Mouse (Mus musculus) left cerebral cortex, postnatal 36 days (tissue): Measurements from ENCODE around the gene Olfr71. TPM values are rescaled to one million over a fixed set of nuclear protein-coding genes. Genes with fewer than 3 reads are reported as not detected.

Source experiments
- DNase-seq, 2 experiments: peaks; one replicate each; pipeline ENCODE4 v3.0.0; 2021 to 2022; ENCODE audit warnings: low spot score in 2 of 2, mixed read lengths in 1 of 2
- intact Hi-C: fragments of 180-260 bp; cut with DNase I; formaldehyde crosslinking; loops from one replicate; pipeline ENCODE4 v1.15.1; 2025
- total RNA-seq, 2 experiments: library from RNA; stranded (reverse); gene quantifications; 2 replicates each; pipeline ENCODE4 v1.2.3; 2021

Gene Olfr71
- total RNA-seq, 2 experiments from 2014 or later, result not detected

GRCm38 (mm10) chr4:43720491-43721228 is 10.6 kb upstream of the Olfr71 start:
- intact Hi-C loops, result no loop called here
- no peak for DNase-seq

- DNase-seq, result no peak
- intact Hi-C loops, result no loop called here
These were observed 3.7 kb upstream of the Olfr71 start for GRCm38 (mm10) chr4:43713652-43714219.

- intact Hi-C loops, result loop anchor here (1.0 kb wide), 1 partner anchor 82 kb away; no protein-coding TSS in a partner anchor
- DNase-seq, result peak; percentile 62 to 66
These were observed 1.8 kb upstream of the Olfr71 start for GRCm38 (mm10) chr4:43711821-43712220.

GRCm38 (mm10) chr4:43705991-43706390 is 4.1 kb downstream of the Olfr71 start:
- no peak for DNase-seq
- intact Hi-C loops, result loop anchor here (5.0 kb wide), 1 partner anchor 34 kb away; no protein-coding TSS in a partner anchor

- intact Hi-C loops, result no loop called here
- DNase-seq, result no peak
These were observed 6.2 kb downstream of the Olfr71 start for GRCm38 (mm10) chr4:43703851-43704250.

- intact Hi-C loops, result no loop called here
These were observed 6.6 kb downstream of the Olfr71 start for GRCm38 (mm10) chr4:43703439-43703838.

GRCm38 (mm10) chr4:43700707-43701106 is 9.3 kb downstream of the Olfr71 start, which contains the start of gene Olfr70:
Gene Olfr70, minus strand, starts transcription at chr4:43700807.
- intact Hi-C loops, result no loop called here
- no peak for DNase-seq

More at GRCm38 (mm10) chr4:43703439-43703838, 6.6 kb downstream of the Olfr71 start:
- DNase-seq, result no peak

- intact Hi-C loops, result no loop called here
These were observed 13.5 kb downstream of the Olfr71 start for GRCm38 (mm10) chr4:43696561-43696960.

GRCm38 (mm10) chr4:43695249-43695671 is 14.8 kb downstream of the Olfr71 start:
- intact Hi-C loops, result no loop called here
- DNase-seq, result no peak

More at GRCm38 (mm10) chr4:43696561-43696960, 13.5 kb downstream of the Olfr71 start:
- no peak for DNase-seq

- DNase-seq, result no peak
- intact Hi-C loops, result no loop called here
These were observed 15.4 kb downstream of the Olfr71 start for GRCm38 (mm10) chr4:43694439-43695248.

- intact Hi-C loops, result no loop called here
- no peak for DNase-seq
These were observed 16.2 kb downstream of the Olfr71 start for GRCm38 (mm10) chr4:43693806-43694241.

- intact Hi-C loops, result no loop called here
These were observed 19.0 kb downstream of the Olfr71 start for GRCm38 (mm10) chr4:43691026-43691425.

GRCm38 (mm10) chr4:43690021-43690420 is 20.0 kb downstream of the Olfr71 start:
- intact Hi-C loops, result no loop called here
- no peak for DNase-seq

More at GRCm38 (mm10) chr4:43691026-43691425, 19.0 kb downstream of the Olfr71 start:
- no peak for DNase-seq

GRCm38 (mm10) chr4:43679416-43680043 is 30.5 kb downstream of the Olfr71 start:
- no peak for DNase-seq
- intact Hi-C loops, result no loop called here

- DNase-seq, result no peak
- intact Hi-C loops, result no loop called here
These were observed 31.5 kb downstream of the Olfr71 start for GRCm38 (mm10) chr4:43678541-43678940.

GRCm38 (mm10) chr4:43675608-43676007 is 34.4 kb downstream of the Olfr71 start:
- intact Hi-C loops, result no loop called here
- DNase-seq, result no peak

GRCm38 (mm10) chr4:43674974-43675373 is 35.1 kb downstream of the Olfr71 start:
- intact Hi-C loops, result loop anchor here (5.0 kb wide), 1 partner anchor 32 kb away; no protein-coding TSS in a partner anchor
- no peak for DNase-seq

- intact Hi-C loops, result loop anchor here (5.0 kb wide), 1 partner anchor 34 kb away; no protein-coding TSS in a partner anchor
- no peak for DNase-seq
These were observed 36.4 kb downstream of the Olfr71 start for GRCm38 (mm10) chr4:43673703-43674102.

- peak; percentile 70 to 85 for DNase-seq
- intact Hi-C loops, result loop anchor here (5.0 kb wide), 1 partner anchor 35 kb away; no protein-coding TSS in a partner anchor
These were observed 38.0 kb downstream of the Olfr71 start for GRCm38 (mm10) chr4:43672070-43672469.
